Mouse (Mus musculus) layer of hippocampus, adult 18-20 months (tissue): ENCODE results near the gene Tchp. TPM values are rescaled to one million over a fixed set of nuclear protein-coding genes. Genes with fewer than 3 reads are reported as not detected.
A peak's percentile ranks its signal among the peaks of the same experiment; 100 is the strongest.

ENCODE experiments used
- DNase-seq, 2 experiments: peaks; one replicate each; pipeline ENCODE4 v3.0.0; 2022; ENCODE audit warnings: low spot score in 2 of 2
- total RNA-seq, 2 experiments: library from RNA; stranded (reverse); gene quantifications; 2 replicates each; pipeline ENCODE4 v1.2.3; 2021

Tchp gene
- total RNA-seq, 2 experiments from 2014 or later, result 13.0 to 13.3 TPM

DNA sequence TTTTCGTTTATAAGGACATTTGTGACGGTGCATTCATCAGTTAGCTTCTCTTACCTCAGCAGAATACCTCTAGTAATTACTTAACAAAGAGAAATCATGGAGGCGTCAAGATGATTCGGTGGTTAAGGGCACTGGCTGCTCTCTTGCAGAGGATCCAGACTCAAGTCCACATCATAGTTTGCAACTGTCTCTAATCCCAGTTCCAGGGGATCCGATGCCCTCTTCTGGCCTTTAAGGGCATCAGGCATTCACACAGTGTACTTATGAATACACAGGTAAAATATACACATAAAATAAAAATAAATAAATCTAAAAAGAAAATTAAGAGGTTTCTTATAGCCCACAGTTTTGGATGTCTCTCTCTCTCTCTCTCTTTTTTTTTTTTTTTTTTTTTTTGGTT is 11.8 kb upstream of the Tchp start:
- DNase-seq, result no peak

DNA sequence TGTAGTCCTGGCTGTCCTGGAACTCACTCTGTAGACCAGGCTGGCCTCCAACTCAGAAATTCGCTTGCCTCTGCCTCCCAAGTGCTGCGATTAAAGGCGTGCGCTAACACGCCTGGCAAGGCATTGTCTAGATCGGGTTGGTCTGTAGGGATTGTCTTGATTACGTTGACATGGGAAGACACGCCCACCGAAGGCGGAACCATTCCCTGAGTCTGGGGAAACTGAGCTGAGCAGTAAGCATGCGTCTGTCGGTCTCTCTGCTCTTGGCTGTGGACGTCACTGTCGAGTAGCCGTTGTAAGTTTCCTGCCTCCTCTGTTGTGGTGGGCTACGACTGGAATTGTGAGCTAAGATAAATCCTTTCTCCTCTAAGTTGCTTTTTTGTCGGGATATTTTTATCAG is 10.6 kb upstream of the Tchp start:
- no peak for DNase-seq

DNA sequence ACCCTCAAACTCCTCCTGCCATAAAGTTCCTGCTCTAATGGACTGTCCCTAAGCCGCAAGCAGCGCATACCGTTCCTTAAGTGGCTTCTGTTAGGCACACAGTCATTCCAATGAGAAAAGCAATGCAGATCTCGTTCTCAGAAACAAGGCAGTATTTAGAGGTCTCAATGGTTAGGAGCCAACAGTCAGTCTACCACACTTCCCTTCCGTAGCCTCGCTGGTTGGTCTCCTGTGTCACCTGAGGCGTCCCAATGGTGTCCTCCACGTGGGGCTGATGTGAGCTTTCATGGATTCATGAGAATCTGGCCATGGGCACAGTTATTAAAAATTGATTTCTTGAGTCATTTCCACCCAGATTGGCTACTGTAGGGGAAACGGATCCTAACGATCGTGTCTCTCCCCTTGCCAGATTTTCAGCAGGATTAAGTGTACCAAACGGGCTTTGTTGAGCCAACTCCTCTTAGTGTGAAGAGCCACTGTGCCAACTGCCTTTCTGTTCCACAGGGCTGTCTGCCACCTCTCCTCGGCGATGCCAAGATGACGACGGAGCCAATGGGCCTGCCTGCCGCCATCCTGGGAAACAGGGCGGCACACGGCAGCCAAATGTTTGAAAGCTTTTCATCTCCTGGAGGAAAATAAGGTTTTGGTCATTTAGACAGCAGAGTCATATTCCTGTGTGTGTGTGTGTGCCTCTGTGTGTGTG is 9.4 kb upstream of the Tchp start:
- peak; percentile 80 to 81 for DNase-seq

DNA sequence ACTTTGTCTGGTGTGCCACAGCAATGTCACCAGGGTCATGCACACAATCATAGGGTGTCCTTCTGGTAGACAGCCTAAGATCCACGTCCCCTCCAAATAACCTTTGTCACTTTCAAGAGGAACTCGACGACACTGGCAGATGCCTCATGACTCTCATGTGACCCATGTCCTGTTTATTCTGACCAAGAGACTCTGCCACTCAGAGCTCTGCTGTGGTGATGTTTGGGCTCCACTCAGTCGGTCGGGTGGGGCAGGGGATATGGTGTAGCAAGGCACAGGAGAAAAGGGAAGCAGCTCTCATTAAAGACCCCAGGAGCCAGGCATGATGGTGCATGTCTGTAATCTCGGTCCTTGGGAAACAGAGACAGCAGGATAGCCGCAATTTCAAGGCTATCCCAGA is 8.5 kb upstream of the Tchp start:
- no peak for DNase-seq

DNA sequence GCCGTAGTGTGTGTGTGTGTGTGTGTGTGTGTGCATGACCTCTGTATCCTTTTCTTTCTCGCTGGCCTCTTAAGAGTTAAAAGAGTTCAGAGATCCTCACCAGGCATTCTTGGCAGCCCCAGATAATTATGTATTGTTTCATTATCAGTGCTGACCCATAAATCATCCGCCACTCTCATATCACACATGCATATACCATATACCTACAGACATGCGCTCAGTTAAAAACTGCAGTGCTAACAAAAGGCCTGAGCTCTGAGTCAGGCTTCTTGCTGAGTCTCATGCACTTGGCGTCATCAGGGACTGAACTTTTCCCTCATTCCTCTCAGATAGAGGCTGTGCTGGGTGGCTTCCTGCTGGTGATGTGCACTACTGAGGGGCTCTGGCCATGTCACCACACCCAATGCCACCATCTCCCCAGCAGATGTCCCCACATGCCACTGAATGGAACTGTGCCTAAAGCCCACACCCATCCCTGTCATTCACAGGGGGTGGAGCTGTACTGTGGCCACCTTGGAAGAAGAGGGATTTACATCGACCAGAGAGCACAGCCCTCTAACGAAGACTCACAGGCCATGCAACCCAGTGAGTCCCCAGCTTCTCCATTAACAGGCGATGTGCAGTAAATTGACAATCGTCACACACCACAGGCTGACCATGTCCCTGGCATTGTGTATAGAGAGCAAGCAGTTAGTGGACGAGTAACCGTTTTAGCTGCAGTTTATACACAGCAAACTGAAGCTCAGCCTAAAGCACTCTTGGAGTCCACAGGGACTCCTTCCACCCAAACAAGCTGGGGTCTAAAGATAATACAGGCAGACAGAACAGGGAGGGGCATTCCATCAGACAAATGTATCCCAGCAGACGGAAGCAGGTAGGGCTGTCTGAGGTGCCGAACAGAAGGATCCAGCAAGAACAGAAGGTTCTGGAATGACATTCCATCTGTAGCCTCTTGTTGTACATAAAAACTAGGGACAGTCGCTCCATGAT is 4.9 kb upstream of the Tchp start:
- no peak for DNase-seq

DNA sequence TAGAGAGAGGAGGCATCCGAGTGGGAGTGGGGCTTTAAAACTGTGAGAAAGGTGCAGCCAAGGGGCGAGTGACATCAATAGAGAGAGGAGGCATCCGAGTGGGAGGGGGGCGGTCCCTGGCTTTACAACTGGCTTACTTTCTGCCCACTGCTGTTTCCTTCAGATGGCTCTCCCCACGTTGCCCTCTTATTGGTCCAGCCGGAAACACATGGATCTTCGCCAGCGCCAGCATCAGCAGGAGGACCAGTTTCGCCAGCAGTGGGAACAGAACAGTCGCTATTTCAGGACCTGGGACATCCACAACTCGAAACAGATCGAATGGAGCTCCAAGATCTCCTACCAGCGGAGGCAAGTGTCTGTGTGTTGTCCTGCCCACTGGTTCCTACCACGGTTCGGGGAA is 931 bp downstream of the Tchp start:
- DNase-seq, result no peak

DNA sequence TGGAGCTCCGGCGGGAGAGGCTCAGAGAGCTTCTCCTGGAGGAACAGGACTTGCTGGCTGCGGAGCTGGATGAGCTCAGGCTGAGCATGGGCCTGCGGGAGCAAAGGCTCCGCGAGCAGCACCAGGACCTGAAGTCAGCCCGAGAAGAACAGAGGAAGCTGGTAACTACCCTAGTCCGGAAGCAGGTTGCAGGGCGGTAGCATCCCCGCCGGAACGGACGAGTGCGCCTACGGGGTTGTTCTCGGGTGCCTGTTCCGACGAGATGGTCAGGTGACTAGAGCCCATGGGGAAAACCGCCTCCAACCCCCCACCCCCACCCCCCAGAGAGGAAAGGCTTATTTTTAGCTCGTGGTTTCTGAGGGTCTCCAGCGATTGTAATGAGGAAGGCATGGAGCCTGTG is 1.8 kb downstream of the Tchp start:
- DNase-seq, result no peak

DNA sequence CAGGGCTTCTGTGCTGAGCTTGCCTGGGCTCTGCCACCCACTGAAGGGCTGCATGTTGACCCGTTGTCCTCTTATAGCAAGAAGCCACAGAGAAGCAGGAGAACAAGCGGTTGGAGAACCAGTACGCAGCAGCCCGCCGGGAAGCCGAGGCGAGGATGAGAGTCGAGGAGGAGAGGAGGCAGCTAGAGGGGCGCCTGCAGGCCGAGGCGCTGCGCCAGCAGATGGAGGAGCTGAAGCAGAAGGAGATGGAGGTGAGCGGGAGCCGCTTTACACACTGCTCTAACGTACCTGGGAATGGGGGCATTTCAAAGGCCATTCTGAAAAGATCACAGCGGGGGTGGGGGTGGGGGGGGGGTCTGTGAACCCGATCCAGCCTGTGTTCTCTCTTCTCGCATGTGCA is 7.0 kb downstream of the Tchp start:
- DNase-seq, result no peak

DNA sequence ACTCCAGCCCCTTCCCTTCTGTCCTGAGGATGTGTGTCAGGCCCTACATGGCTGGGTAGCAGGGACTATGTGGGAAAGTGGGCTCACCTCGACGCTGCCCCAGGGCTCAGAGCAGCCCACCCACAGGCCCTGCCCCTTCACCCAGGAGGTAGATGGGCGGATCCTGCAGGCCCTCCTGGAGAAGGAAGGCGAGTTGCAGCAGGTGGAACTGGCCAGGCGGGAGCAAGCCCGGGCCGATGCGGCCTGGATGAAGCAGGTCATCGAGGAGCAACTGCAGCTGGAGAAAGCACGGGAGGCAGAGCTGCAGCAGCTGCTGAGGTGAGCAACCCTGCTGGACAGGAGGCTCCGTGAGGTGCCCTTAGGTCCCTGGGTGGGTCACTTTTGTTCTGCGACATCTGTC is 9.7 kb downstream of the Tchp start:
- DNase-seq, result no peak

DNA sequence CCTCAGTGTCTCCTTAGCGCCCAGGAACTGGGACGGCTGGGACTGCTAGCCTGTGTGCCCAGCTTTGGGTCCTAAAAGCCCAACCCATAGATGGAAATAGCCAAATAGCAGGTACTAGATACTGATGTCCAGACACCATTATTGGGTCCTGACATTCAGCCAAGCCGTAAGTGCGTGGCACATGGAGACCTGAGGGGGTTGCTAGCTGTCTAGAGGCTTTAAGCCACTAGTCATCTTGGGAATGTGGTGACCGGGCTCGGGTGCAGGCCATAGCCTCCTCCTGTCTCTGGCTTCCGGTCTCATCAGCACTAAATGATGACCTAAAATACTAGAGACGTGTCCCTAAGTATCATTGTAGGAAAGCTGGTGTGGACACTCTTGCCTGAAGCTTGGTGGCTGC is 10.4 kb downstream of the Tchp start:
- DNase-seq, result no peak

DNA sequence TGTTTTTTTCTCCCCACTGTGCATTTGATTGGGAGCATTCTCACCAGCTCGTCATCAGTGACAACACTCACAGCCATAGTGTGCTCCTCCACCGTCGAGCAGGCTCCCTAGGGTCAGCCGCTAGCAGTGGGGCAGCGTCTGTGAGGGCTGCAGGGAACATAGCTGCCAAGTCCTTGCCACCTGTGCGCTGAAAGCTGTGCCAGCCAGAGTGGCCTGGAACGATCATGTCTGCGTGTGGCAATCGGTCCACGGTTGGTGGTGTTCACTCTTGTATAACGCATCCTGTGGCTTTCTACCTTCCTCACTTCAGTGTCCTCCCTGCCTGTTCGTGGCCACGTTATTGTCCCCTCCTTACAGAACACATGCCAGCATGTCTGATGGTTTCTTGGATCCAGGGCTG is 10.9 kb downstream of the Tchp start:
- no peak for DNase-seq

DNA sequence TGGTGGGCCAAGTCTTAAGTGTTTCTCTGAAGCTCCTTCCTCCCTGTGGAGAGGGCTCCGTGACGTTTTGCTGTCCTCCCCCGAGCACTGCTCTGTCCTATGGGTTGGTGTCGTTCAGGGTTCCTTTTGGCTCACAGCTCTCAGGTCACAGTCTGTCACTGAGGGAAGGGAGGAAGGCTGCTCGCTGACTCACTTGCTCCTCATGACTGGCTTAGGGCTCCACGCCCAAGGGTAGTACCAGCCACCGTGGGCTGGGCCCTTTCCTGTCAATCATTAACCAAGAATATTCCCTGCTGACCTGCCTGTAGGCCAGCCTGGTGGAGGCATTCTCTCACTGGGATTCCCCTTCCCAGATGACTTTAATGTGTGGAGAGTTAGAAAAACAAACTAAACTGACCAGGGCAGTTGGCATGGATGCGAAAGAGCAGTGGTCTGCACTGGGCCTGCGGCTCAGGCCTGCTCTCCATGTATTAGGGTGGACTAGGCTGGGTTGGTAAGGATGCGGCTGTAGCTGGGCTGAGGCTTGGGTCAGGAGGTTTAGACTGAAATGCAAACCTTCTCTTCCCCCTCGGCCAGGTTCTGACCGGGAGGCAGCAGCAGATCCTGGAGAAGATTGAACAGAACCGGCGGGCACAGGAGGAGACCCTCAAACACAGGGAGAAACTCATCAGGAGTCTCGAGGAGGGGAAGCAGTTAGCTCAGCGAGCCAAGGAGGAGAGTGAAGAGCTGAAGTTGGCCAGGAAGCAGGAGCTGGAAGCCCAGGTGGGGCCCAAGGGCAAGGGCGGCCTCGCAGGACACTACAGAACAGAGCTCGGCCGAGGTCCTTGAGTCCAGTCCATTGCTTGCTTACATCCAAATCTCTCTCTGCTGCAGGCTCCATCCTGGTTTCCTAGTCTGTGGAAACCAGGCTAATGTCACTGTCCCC is 11.7 kb downstream of the Tchp start:
- no peak for DNase-seq

DNA sequence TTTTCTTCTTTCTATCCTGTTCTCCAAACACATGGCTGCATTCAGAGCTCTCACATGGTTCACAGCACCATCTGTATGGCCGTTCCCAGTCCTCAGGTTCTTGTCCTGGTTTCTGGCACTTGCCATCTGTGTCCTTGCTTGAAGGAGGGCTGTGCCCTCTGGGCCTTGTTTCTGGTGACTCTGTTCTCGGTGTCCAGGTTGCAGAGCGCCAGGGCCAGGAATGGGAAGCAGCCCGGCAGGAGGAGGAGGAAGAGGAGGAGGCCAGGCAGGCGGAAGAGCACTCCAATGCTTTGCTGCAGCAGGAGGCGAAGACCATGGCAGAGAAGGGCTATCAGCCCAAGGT is 12.3 kb downstream of the Tchp start:
- DNase-seq, result no peak

DNA sequence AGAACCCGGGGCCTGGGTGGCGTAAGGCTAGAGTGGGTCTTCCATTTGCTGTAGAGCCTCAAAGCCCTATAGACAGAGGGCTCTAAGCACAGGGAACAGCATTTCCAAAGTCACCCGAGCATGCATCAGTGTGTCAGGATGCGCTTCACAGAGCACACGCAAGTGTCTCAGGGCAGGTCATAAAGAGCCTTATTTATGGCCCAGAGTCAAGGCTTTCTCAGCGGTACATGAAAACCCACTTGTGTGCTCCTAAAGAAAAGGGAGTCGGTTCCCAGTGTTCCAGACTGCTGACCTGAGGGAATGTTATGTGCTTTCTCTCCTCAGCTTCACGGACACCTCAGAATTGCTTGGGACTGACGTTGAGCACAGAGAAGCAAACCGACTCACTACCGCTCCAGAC is 13.2 kb downstream of the Tchp start:
- DNase-seq, result no peak

DNA sequence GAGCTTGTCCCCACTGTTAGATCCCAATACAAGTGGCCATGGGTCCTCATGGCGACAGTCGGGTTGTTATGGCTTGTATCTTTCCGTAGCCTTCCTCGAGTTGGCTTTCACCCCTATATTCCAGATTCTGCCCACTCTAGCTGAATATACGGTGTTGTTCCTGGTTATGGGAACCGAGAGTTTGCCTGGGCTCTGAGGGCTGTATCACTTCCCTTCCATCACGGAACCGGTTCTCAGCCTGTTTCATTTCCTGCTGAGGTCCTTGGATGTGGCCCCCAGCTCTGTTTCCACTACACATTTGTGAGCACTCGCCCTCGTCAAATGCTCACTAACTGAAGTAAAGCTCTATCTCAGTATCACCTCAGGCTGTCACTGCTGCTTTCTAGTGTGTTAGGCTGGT is 14.4 kb downstream of the Tchp start:
- no peak for DNase-seq

DNA sequence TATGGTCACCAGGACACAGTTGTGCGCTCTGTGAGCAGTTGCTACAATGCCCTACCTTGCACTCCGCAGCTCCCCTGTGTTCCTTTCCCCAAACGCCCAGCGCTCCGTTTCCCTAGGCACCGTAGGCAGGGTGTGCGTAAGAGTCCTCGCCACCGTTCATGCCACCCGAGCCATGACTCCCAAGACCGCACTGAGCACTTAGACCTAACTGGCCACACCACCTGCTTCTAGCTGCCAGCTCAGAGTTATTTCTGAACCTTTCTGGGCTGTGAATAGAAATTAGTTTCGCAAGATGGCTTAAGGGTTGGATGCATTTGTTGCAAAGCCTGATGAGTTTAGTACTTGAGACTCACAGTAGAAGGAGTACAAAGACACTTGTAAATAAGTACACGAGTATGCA is 15.3 kb downstream of the Tchp start:
- DNase-seq, result no peak

DNA sequence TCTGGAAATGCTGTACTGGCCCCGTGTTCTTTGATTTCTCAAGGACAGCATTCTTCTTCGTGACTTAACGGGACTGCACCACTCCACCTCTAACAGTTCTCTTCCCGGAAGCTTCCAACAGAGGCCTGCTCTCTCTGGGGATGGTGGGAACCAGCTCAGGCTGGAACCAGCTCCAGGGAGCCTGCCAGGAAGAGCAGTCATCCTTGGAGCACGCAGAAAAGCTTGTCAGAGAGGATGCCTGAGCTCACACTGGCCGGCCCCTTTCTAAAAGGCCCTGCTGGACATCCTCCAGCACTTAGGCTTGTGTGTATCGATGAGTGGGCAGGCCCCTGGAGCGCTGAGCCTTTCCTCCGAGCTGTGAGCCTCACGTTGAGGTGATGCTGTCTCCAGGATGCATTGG is 20.6 kb downstream of the Tchp start:
- no peak for DNase-seq

DNA sequence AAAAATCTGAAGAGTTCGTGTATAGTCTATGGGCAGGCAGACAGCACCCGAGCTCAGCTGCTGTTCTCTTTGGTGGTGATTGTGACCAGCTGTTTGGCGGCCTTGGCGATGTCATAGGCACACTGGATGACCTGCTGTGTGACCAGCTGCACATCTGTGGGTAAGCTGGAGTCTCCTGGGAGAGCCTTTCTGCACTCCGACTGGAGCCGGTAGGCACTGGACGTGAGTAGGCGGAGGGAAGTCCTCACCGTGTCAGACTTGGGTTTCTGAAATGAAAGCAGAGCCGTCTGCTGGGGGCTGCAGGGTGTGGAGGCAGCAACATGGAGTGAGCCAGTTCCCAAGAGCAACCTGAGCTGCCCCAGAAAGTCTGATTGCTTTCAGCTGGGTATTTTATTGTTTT is 22.6 kb downstream of the Tchp start:
- no peak for DNase-seq

DNA sequence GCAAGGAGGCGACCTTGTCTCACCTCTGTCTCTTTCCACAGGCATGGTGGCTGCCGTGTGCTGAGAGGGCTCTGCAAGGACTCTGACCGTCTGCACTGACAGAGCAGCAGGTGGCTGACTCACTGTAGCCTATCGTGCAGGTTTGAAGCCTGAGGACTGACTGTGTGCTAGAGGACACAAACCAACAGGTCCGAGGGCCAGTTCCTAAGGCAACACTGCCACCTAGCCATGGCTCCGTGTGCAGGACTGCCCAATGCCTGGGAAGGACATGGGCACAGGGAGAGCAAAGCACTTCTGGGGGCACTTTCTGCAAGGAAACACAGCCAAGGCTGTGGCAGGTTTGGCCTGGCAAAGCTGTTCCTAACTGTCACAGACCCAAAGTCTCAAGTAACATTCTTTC is 23.9 kb downstream of the Tchp start:
- no peak for DNase-seq

DNA sequence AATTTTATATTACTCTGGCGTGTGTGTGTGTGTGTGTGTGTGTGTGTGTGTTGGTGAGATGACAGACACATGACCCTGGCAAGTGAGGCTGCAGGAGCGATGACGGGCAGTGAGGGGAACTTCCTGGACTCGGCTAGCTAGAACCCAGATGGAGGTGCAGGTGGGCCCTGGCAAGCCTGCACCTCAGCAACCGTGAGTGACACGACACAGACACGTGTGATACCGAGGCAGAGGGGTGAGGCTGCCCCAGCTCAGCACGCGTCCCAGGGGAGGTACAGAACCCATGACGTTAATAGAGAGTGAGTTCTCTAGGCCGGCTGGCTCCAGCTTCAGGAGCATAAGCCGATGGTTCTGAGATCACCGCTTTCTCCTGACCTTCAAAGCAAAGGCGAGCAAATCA is 24.4 kb downstream of the Tchp start:
- DNase-seq, result no peak

DNA sequence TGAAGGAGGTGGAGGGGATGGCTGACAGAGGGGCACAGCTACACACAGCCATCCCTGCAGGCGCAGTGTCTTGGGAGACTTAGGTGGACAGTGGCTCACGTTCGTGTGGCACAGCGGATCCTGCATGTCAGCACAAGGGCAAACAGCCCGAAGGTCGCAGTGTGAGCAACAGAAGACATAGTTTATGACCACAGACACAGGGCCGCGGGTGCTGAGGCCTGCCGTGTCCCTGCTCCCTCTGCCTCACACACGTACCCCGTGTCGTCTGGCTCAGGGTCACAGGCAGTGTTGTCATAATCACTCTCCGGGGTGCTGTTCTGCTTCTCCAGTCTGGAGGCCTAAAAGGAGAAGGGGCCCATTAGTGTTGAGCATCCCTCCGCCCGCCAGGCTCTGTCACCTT is 26.0 kb downstream of the Tchp start:
- DNase-seq, result no peak
